Mouse (Mus musculus) bone marrow macrophage, adult 2 months (primary cell): ENCODE data around the gene Pik3r2.

ENCODE experiments used
- CTCF ChIP-seq: IDR thresholded peaks from 2 replicates; pipeline ENCODE4 v1.5.1; 2012; ENCODE audit warnings: low read depth, mild to moderate bottlenecking, low read length, moderate library complexity
- POLR2A ChIP-seq: IDR thresholded peaks from 2 replicates; pipeline ENCODE4 v1.6.1; 2012; ENCODE audit warnings: mild to moderate bottlenecking, low read depth, low read length, borderline replicate concordance

- TF ChIP-seq CTCF: no peak
- TF ChIP-seq POLR2A: no peak
Measured at GRCm38 (mm10) chr8:70812055-70812454, 35.5 kb upstream of the Pik3r2 start.
